Mouse (Mus musculus) brown adipose tissue, adult 24 weeks (tissue): ENCODE results near the gene Cep70. TPM values are rescaled to one million over a fixed set of nuclear protein-coding genes. Genes with fewer than 3 reads are reported as not detected.

ENCODE experiments used
- H3K27ac ChIP-seq: fragments of 200-500 bp; replicated peaks from 2 replicates; pipeline ENCODE4 v1.5.1; 2012; ENCODE audit warnings: low read depth, mild to moderate bottlenecking, low read length
- H3K4me1 ChIP-seq: fragments of 200-500 bp; 2 replicates; pipeline ENCODE4 v1.6.1; 2012; ENCODE audit warnings: low read length, mixed read lengths; ENCODE audit not compliant: control insufficient read depth, insufficient read depth, insufficient read length
- H3K4me3 ChIP-seq: fragments of 200-500 bp; 2 replicates; pipeline ENCODE4 v1.5.1; 2012; ENCODE audit warnings: low read depth, mild to moderate bottlenecking, low read length, moderate library complexity; ENCODE audit not compliant: insufficient read depth
- polyA plus RNA-seq: library from polyadenylated mRNA; stranded (reverse); fragments of >200 nt; gene quantifications from 2 replicates; pipeline ENCODE4 v1.2.4, GENCODE M21; 2012; ENCODE audit not compliant: missing spikeins, insufficient read depth, insufficient read length

Cep70 gene
- polyA plus RNA-seq, 1 experiment: 8.8 TPM

GRCm38 (mm10) chr9:99341600-99341999 is 98.4 kb downstream of the Cep70 start:
- no peak overlapping the region for H3K27ac ChIP-seq
- no peaks in the 10 kb centered on the region for H3K4me1 ChIP-seq
- no peak overlapping the region for H3K4me3 ChIP-seq

- no peaks in the 10 kb centered on the region for H3K4me1 ChIP-seq
- H3K4me3 ChIP-seq: no peak overlapping the region
- no peak overlapping the region for H3K27ac ChIP-seq
Observed at GRCm38 (mm10) chr9:99345351-99345792, 102.2 kb downstream of the Cep70 start.

Other genes with a start within 250 kb of the Cep70 start
- not detected in 2 replicates for gene Gm1123, start 207.7 kb upstream of the Cep70 start, polyA plus RNA-seq
- gene Pik3cb, start 102.7 kb upstream of the Cep70 start, polyA plus RNA-seq: 9.9 and 11.0 TPM in 2 replicates
- gene Faiml, start 6.1 kb upstream of the Cep70 start, polyA plus RNA-seq: not detected in 2 replicates
- gene Esyt3, start 115.2 kb downstream of the Cep70 start, polyA plus RNA-seq: 0.83 TPM in 1 of 2 replicates, not detected in the other
- gene Mras, start 194.0 kb downstream of the Cep70 start, polyA plus RNA-seq: 4.6 and 8.6 TPM in 2 replicates
- gene Nme9, start 208.1 kb downstream of the Cep70 start, polyA plus RNA-seq: not detected in 2 replicates